Mouse (Mus musculus): ENCODE measurements around the gene Nob1. TPM values are rescaled to one million over a fixed set of nuclear protein-coding genes. Genes with fewer than 3 reads are reported as not detected.

Gene Nob1
- total and polyA plus RNA-seq, 2 experiments from 2014 or later: 26.1 to 35.6 TPM

- Histone ChIP-seq H3K4me1 (ENCODE audit: control insufficient read depth, insufficient read depth) (peaks cover 6% of the 10 kb centered on the region; the same call in 1 of the 2 replicates), H3K4me2 (ENCODE audit: low read depth, low read length) (peak within 1 kb of the TSS; percentile 80)
- under 1% methylated on average over 63 of the region's 81 CpGs for WGBS
Measured at GRCm38 (mm10) chr8:107435962-107436831, 11.3 kb upstream of the Nob1 start, which contains the start of gene Wwp2. Gene Wwp2, plus strand, starts transcription at chr8:107436365.

GRCm38 (mm10) chr8:107435421-107435961 lies 10.6 kb upstream of the Nob1 start:
- peaks cover 6% of the 10 kb centered on the region; the same call in 1 of the 2 replicates for H3K4me1 ChIP-seq (ENCODE audit: control insufficient read depth, insufficient read depth)
- TF ChIP-seq EP300 (IDR thresholded peaks at IDR 0.05; ENCODE audit: low read depth) (no peak), CTCF (IDR thresholded peaks at IDR 0.05; ENCODE audit: low read depth) (no peak)
- H3K27ac ChIP-seq (ENCODE audit: low read depth): no peak overlapping the region
- DNase-seq (ENCODE audit: low spot score): no peak
- H3K36me3 ChIP-seq (replicated peaks; ENCODE audit: control insufficient read depth, insufficient read depth, low read length): no peaks in the 10 kb centered on the region
- ATAC-seq (ENCODE audit: insufficient read depth, low read depth): 0 out of 2 replicates have a peak, but pooled peaks have one; percentile 1
- peak overlapping the region; percentile 90; the same call in 1 of the 2 replicates for H3K9ac ChIP-seq (replicated peaks; ENCODE audit: low read depth, low read length)
- peak overlapping the region; percentile 97 for H3K4me3 ChIP-seq (ENCODE audit: low read depth, low read length)
- H3K9me3 ChIP-seq (replicated peaks; ENCODE audit: control insufficient read depth, low read length): no peaks in the 10 kb centered on the region
- peak overlapping the region; percentile 80 for H3K4me2 ChIP-seq (ENCODE audit: low read depth, low read length)
- 30% methylated on average over 11 of the region's 11 CpGs for WGBS
- no peaks in the 10 kb centered on the region for H3K27me3 ChIP-seq (ENCODE audit: control insufficient read depth, insufficient read depth, low read length)

More at GRCm38 (mm10) chr8:107435962-107436831, 11.3 kb upstream of the Nob1 start, which contains the start of gene Wwp2:
- no peak for TF ChIP-seq CTCF (IDR thresholded peaks at IDR 0.05; ENCODE audit: low read depth)
- no peak for TF ChIP-seq EP300 (IDR thresholded peaks at IDR 0.05; ENCODE audit: low read depth)
- no peaks in the 10 kb centered on the region for H3K27me3 ChIP-seq (ENCODE audit: control insufficient read depth, insufficient read depth, low read length)
- ATAC-seq (ENCODE audit: insufficient read depth, low read depth) (peak; percentile 91), DNase-seq (ENCODE audit: low spot score) (peak; percentile 53)
- H3K36me3 ChIP-seq (replicated peaks; ENCODE audit: control insufficient read depth, insufficient read depth, low read length): no peaks in the 10 kb centered on the region
- H3K27ac ChIP-seq (ENCODE audit: low read depth): peak within 1 kb of the TSS; percentile 93
- H3K4me3 ChIP-seq (ENCODE audit: low read depth, low read length): peak within 1 kb of the TSS; percentile 97
- H3K9me3 ChIP-seq (replicated peaks; ENCODE audit: control insufficient read depth, low read length): no peaks in the 10 kb centered on the region
- peak within 1 kb of the TSS; percentile 90 for H3K9ac ChIP-seq (replicated peaks; ENCODE audit: low read depth, low read length)

DNA sequence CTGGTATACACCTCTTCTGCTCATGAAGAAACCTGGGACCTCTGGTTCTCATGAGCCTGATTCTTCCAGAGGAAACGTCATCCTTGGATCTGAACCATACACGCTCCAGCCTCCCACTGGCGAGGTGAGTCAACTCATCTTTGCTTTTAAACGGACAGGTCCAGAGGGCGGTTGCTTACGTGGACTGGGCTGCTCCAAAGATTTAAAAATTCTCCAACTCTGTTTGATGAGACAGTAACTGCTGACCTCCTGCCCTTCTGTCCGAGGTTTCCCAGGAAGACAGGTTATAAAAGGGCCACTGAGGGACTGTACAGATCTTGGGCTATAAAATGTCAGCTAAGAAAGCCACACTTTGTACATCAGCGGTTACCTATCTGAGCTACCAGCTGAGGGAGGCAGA lies 6.0 kb upstream of the Nob1 start:
- 76% methylated on average over 8 of the region's 8 CpGs for WGBS
- Histone ChIP-seq H3K4me1 (ENCODE audit: control insufficient read depth, insufficient read depth) (no peaks in the 10 kb centered on the region), H3K36me3 (replicated peaks; ENCODE audit: control insufficient read depth, insufficient read depth, low read length) (no peaks in the 10 kb centered on the region), H3K27me3 (ENCODE audit: control insufficient read depth, insufficient read depth, low read length) (no peaks in the 10 kb centered on the region), H3K4me2 (ENCODE audit: low read depth, low read length) (no peak overlapping the region), H3K4me3 (ENCODE audit: low read depth, low read length) (no peak overlapping the region), H3K9me3 (replicated peaks; ENCODE audit: control insufficient read depth, low read length) (no peaks in the 10 kb centered on the region), H3K27ac (ENCODE audit: low read depth) (no peak overlapping the region), H3K9ac (replicated peaks; ENCODE audit: low read depth, low read length) (no peak overlapping the region)
- TF ChIP-seq CTCF (IDR thresholded peaks at IDR 0.05; ENCODE audit: low read depth): no peak
- TF ChIP-seq EP300 (IDR thresholded peaks at IDR 0.05; ENCODE audit: low read depth): no peak
- DNase-seq (ENCODE audit: low spot score) (no peak), ATAC-seq (ENCODE audit: insufficient read depth, low read depth) (no peak)

- DNase-seq (ENCODE audit: low spot score): no peak
- H3K9me3 ChIP-seq (replicated peaks; ENCODE audit: control insufficient read depth, low read length): no peaks in the 10 kb centered on the region
- peak overlapping the region; percentile 62; the same call in 1 of the 2 replicates for H3K4me3 ChIP-seq (ENCODE audit: low read depth, low read length)
- no peak overlapping the region for H3K9ac ChIP-seq (replicated peaks; ENCODE audit: low read depth, low read length)
- no peak for ATAC-seq (ENCODE audit: insufficient read depth, low read depth)
- H3K36me3 ChIP-seq (replicated peaks; ENCODE audit: control insufficient read depth, insufficient read depth, low read length): peaks cover 27% of the 10 kb centered on the region
- H3K4me2 ChIP-seq (ENCODE audit: low read depth, low read length): peak overlapping the region; percentile 87; the same call in 1 of the 2 replicates
- peaks cover 9% of the 10 kb centered on the region; the same call in 1 of the 2 replicates for H3K4me1 ChIP-seq (ENCODE audit: control insufficient read depth, insufficient read depth)
- WGBS: 45% methylated on average over 8 of the region's 8 CpGs
- H3K27me3 ChIP-seq (ENCODE audit: control insufficient read depth, insufficient read depth, low read length): no peaks in the 10 kb centered on the region
- no peak for TF ChIP-seq CTCF (IDR thresholded peaks at IDR 0.05; ENCODE audit: low read depth)
- TF ChIP-seq EP300 (IDR thresholded peaks at IDR 0.05; ENCODE audit: low read depth): no peak
- no peak overlapping the region for H3K27ac ChIP-seq (ENCODE audit: low read depth)
Measured at GRCm38 (mm10) chr8:107425230-107425597, 363 bp upstream of the Nob1 start.

DNA sequence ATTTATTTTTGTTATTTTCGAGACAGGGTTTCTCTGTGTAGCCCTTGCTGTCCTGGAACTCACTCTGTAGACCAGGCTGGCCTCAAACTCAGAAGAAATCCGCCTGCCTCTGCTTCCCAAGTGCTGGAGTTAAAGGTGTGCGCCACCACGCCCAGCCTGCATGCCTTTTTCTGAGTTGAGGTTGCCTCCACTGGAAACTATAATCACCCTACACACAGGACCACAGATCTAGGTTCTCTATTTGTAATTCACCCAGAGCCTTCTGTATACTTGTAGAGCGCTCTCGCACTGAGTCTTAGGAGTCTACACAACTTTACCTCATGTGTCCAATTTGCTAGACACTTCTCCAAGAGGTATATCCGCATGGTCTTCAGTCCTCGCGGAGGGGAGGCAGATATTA lies 675 bp downstream of the Nob1 start:
- 24% methylated on average over 9 of the region's 9 CpGs for WGBS
- Histone ChIP-seq H3K4me1 (ENCODE audit: control insufficient read depth, insufficient read depth) (peaks cover 9% of the 10 kb centered on the region; the same call in 1 of the 2 replicates), H3K4me3 (ENCODE audit: low read depth, low read length) (peak overlapping the region; percentile 62), H3K36me3 (replicated peaks; ENCODE audit: control insufficient read depth, insufficient read depth, low read length) (peaks cover 37% of the 10 kb centered on the region), H3K4me2 (ENCODE audit: low read depth, low read length) (peak overlapping the region; percentile 87), H3K27me3 (ENCODE audit: control insufficient read depth, insufficient read depth, low read length) (no peaks in the 10 kb centered on the region), H3K27ac (ENCODE audit: low read depth) (peak overlapping the region; percentile 65), H3K9ac (replicated peaks; ENCODE audit: low read depth, low read length) (peak overlapping the region; percentile 80), H3K9me3 (replicated peaks; ENCODE audit: control insufficient read depth, low read length) (no peaks in the 10 kb centered on the region)
- ATAC-seq (ENCODE audit: insufficient read depth, low read depth) (0 out of 2 replicates have a peak, but pooled peaks have one; percentile 2), DNase-seq (ENCODE audit: low spot score) (no peak)
- TF ChIP-seq CTCF (IDR thresholded peaks at IDR 0.05; ENCODE audit: low read depth): no peak
- no peak for TF ChIP-seq EP300 (IDR thresholded peaks at IDR 0.05; ENCODE audit: low read depth)
